Mouse (Mus musculus) ZHBTc4 (cell line): Measurements from ENCODE around the gene Gm28047.
A peak's percentile ranks its signal among the peaks of the same experiment; 100 is the strongest.

Source experiments
- DNase-seq: peaks from one replicate; pipeline ENCODE4 v3.0.0-alpha.2; 2011; ENCODE audit warnings: low read depth, low spot score

Gene Gm28047

DNA sequence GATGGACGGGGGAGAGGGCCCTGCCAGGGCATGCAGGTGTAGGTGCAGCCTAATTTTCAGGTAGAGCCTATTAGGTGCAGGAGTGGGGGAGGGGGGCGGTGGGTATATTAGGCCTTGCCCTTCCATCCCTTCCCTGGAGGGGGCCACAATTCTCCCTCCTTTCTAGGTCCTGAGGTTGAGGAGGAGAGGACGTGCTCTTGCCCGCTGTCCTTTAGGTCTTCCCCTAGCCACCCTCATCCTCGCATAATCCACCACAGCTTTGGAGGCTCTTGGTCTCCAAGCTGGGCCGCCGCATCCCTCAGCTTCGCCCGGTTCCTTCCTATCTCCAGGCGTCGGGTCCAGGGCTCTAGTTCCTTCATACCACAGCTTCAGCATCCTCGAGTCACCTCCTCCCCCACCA lies 108.6 kb downstream of the Gm28047 start:
- peak; percentile 47 for DNase-seq

DNA sequence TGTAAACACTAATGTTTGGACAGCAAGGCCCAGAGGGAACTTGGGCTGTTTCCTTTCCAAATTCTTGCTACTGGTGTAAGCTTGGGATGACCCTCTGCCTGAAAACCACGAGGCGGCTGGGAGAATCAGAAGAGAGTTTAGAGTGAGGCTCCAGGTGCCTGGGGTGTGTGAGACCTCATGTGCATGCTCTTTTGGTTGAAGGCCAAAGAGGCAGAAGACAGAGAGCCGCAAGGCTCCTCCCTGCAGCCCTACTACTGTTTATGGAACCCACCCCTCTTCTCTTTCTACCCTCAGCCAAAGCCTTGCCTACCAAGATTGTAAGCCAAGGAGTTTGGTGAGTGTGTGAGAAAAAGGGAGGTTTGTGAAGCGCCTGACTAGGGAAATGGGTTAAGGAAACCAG lies 109.1 kb downstream of the Gm28047 start:
- DNase-seq, result no peak

DNA sequence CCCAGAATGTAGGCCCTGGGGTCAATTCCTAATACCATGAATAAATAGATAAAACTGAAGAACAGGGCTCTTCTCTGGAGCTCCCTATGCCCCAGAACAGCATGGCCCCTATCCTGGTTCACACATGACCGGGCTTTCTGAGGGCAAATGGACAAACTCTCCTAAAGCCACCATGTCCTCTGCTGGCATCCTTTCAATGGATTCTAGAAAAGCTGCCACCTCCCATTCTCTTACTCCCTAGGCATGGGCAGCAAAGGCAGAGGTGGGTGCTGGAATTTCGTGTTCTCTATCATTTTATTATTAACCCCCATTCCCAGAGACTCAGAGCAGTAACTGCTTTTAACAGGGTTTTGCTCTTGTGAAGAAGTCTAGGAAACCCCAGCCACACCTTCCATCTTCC lies 109.6 kb downstream of the Gm28047 start:
- DNase-seq, result no peak

DNA sequence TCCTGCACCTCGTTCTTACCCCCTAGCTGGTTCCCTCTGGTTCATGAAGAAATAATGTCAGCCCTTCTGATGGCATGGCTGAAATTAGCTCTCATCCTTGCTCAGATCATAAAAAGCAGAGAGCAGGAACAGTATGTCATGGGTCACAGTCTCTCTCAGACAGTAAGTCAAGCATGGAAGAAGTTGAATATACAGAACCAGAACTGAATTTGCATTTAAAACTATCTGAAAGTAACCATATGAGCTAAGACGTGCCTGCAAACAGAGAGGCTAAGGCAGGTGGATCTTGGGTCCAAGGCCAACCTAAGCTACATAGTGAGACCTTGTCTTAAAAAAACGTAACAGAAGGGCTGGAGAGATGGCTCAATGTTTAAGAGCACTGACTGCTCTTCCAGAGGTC lies 111.9 kb downstream of the Gm28047 start:
- no peak for DNase-seq

DNA sequence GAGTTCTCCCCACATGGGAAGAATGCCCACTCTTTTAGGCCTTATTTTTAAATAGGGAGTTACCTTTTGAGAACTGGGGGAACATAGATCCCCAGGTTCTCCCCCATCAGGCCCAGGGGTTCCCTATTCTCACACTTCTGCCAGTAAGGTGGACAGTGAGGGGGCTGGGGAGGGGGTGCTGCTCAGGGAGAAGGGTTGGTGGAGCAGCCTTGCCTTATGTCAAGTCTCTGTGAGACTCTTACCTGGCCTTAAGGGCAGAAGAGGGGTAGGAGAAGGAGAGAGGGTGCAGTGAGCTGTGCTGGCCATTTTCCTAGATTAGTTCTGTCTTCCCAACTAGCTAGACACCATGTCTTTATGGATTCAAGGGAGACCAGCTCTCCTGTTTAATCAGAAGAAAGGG lies 112.4 kb downstream of the Gm28047 start:
- no peak for DNase-seq

DNA sequence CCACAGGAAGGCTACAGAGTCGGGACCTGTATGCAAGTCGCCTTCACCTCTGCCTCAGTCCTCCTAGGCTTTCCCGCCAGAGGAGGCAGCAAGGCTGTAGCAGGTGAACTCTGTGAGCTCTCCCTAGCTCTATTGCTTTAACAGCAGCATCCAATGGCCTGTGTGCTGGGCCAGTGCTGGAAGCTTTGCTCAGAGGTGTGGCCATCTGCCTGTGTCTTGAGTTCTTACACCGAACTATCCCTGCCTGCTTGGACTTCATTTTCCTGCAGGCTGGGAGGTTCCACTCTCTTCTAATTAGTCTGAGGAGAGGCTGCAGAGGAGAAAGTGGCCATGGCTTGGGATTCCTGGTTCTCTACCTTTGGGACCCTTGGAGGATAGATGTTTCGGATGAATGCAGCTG lies 112.9 kb downstream of the Gm28047 start:
- no peak for DNase-seq

DNA sequence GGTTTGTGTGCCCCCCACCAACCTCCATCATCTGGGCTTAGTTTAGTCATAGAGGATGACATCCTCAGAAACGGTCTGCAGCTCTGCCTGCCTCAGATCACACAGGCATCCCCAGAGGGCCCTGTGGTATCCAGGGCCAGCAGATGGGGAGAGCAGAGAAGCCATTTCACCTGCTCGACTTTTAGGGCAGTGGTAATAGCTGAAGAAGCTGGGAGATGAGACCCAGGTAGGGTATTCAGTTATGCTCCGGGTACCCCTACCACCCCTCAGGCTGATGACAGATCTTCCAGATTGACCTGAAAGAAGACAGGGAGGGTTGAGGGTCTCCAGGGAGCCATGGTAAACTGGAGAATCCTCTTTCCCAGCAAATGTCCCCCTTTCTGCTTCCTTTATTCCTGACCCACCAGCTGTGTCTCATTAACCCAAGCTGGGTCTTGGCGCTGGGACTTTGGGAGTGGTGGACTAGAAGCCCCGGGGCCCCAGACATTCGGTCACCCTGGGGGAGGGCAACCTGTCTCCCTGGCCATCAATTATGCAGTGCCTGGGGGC lies 113.5 kb downstream of the Gm28047 start:
- no peak for DNase-seq

DNA sequence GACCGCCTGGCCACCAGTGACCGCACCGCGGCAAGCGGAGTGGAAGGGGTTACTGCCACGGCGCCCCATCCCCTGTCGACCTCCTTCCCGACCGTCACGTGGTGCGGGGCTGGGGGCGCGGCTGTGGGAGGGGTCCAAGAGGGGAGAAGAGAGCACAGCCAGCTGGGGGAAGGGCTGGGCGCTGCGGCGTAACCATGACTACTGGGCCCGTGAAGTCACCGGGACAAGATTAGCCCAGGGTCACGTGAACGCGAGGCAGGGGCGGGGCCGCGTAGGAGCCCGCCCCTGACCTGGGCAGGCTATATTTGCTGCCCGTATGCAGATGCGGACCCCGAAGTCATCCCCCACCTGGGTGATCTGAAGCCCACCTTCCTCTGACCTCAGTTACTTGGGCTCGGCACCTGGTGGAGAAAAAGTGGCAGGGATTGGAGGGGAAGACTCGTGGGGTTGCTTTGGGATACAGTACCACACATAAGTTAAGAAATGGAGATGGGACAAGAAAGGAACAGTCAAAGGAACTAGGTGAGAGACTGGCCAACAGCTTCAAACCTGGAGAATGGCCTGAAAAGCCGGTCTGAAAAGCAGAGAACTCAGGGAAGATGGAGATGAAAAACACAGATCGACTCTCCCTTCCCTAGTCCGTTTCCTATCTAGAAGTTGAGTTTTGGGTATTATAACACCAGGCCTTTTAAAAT lies 114.1 kb downstream of the Gm28047 start:
- DNase-seq, result peak; percentile 98

DNA sequence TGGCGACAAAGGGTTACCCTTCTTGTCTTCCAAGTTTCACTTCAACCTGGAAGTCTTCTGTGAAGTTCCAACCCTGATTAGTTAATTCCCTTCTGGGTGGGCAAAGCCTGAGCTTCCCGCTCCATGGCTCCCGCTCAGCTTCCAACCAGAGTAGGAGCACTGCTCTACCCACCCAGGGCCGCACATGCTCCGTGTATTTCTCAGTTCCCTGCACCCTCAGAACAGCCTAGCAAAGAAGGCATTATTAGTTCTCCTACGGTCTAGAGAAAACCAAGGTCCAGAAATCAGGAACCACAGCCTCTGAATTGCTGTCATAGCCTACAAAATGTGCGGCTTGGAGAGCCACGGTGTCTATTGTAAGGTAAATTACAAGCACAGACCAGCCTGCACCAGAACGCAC lies 114.8 kb downstream of the Gm28047 start:
- no peak for DNase-seq

DNA sequence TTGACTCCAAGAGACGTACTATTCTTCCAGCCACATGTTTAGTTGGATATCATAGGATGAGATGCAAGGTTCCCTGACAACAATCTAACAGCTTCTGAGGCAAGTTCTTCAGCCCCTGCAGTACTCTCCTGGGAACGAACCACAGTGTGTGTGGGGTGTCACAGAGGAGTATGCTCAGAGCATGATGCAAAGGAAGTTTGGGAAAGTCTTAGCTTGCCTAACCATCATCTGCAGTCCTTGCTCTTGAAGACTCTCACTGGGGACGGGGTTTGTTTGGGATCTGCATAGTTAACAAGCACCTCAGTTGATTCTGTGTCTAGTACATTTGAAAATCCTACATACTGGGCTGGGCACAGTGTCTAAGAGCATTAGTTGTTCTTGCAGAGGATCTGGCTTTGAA lies 116.5 kb downstream of the Gm28047 start:
- no peak for DNase-seq

DNA sequence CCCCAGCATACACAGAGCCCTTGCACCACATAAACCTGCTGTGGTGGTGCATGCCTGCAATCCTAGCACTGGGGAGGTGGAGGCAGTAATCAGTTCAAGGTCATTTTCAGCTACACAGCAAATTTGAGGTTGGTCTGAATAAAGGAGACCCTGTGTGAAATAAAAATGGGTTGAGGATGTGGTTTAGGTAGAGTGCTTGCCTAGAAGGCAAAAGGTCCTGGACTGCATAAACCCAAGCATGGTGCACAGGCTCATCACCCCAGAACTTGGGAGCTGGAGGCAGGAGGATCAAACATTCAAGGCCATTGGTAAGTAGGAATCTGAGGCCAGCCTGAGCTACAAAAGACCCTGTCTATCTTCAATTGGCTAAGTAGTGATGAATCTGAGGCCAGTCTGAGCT lies 117.3 kb downstream of the Gm28047 start:
- DNase-seq, result peak; percentile 30

DNA sequence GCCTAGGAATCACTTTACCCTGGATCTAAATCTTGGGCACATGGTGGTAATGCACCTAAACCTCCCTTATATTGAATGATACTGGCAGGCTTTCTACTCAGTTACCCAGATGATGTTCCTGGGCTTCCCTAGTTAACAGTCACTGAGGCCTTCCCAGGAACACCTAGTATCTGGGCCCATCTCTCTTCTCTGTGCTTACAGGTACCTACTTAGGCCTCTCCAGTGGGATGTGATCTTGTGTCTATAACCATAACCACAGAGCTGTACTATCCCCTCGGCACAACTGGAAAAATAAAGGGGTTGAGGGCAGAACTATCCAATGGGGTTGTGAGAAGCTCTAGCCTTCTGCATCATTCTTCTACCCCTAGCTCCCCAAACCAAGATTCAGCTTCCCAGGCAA lies 118.0 kb downstream of the Gm28047 start:
- no peak for DNase-seq

DNA sequence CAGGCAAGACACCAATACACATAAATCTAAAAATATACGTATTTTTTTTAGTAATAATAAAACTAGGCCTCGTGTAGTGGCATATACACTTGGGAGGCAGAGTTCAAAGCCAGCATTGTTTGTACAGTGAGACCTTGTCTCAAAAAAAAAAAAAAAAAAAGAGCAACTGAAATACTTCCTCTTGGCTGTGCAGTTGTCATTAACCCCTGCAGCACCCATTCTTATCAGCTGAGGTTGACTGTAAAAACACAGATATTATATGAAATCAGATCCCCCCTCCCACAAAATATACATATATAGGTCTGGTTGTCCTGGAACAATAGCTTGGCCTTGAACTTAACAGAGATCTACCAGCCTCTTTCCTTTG lies 118.4 kb downstream of the Gm28047 start:
- no peak for DNase-seq

DNA sequence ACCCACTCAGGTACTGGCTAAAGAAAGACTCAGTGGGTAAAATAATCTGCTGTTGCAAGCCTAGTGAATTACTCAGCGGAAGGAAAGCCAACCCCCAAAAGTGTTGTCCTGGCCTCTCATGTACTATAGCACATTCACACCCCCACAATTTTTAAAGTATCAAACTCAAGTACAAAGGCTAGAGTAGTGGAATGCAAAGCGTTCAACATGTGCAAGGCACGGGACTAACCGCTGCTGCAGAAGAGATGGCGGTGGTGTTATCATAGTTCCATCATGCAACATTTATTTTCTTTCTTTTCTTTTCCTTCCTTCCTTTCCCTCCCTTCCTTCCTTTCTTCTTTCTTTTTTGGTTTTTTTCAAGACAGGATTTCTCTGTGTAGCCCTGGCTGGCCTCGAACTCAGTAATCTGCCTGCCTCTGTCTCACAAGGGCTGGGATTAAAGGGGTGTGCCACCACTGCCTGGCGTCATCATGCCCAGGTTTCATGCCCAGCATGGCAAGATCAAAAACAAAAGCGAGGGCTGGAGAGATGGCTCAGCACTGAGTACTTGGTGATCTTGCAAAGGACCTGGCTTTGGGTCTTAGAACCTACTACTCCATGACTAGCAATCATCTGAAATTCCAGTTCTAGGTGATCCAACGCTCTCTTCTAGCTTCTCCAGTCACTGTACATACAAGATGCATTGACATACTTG lies 119.0 kb downstream of the Gm28047 start:
- no peak for DNase-seq

DNA sequence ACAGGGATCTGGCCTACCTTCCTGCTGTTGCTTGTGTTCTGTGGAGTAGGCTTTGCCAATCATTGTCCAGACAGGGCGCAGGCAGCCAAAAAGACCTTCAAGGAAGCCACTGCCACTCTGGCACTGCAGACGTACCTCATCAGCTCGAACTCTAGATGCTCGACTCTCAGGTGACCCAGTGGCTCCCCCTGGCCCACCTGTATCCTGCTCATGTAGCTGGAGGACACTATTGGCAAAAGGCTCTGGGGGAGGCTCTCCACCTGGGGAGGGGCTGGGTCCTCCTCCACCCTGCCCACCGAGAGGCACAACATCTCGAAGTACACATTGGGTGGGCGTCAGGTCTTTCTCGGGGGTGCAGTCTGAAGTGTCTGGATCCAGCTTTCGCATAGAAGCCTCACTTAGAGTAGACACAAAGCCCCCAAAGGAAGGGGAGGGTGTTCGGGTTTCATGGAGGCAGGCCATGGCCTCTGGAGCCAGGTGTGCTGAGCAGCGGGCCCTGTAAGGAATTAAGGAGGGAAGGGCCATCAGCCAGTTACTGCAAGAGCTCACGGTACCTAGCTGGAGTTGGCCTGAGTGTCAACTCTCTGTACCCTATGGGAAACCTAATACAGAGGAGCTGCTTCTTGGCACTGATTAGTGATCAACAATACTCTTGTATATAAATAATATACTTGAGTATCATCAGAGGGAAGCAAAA lies 119.6 kb downstream of the Gm28047 start:
- DNase-seq, result no peak

DNA sequence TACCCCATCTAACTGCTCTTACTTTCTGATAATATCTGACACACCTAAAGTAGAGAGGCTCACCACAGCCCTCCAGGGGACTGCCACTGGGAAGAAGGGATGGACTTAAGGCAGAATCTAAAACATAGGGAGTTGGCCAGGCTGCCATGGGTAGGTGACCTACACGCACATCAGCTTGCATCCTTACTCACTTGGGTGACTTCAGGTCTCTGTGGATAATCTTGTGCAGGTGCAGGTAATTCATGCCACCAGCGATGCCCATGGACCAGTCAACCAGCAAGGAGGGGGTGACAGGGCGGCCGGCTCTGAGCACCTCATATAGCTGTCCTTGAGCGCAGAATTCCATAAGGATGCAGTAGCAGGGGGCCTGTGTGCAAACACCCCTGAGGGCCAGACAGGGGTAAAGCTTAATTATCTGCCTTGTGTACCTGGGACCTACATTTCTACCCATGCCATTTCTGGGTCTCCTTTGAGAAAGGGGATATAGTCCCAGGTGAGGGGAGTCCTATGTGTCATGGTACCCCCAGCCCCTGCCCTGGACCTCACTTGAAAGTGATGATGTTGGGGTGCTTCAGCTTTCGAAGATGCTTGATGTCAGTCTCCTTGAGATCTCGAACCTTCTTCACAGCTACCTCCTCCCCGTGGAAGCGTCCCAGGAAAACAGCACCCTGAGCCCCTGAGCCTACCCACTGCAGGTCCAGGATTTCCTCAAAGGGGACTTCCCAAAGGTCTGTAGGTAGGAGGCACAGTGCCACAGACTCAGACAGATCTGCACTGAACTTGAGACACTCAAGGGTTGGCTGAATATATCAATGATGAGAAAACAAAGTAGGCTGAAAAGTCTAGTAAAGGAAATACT lies 120.7 kb downstream of the Gm28047 start:
- no peak for DNase-seq

DNA sequence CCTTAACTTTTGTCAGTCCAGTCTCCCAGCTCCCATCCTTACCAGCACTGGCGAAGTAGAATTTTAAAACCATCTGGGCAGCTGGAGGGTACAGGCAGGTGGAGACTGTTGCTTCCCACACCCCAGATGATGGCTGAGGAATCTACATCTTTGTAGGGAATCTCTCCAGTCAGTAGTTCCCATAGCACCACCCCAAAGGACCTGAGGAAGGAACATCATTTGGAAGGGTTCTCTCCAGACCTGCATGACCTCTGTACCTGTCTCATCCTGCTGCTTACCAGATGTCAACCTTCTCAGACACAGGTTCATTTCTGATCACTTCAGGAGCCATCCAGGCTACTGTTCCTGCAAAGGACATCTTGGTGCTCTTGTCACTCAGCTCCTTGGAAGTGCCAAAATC lies 121.4 kb downstream of the Gm28047 start, which contains the start of gene Gm10337:
TSS of gene Gm10337 (plus strand) at position 276 of the 400 bp plus-strand sequence.
- no peak for DNase-seq

DNA sequence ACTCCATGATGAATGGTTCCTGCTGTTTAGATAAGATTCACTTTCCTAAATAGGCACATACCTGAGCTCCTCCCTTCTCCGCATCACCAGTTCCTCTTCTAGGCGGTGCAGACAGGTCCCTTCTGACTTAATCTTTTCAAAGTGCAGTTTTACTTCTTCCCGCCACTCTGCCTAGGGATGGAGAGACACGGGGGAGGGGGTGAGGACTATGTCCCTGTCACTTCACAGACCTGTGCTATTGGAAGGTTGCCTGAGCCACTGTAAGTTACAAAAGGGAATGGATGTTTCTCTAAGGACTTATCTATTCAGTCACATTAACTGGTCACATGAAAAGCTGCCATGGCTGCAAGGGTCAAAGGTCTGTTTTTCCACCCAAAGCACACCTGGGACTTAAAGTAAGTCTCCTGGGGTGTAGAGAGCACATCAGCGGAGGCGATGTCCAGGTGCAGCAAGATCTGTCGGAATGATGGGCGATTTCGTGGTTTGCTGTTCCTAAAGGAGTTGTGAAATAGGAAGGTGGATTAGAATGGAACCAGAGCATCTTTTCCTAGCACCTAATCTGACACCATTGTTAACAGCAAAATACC lies 122.5 kb downstream of the Gm28047 start:
- no peak for DNase-seq

DNA sequence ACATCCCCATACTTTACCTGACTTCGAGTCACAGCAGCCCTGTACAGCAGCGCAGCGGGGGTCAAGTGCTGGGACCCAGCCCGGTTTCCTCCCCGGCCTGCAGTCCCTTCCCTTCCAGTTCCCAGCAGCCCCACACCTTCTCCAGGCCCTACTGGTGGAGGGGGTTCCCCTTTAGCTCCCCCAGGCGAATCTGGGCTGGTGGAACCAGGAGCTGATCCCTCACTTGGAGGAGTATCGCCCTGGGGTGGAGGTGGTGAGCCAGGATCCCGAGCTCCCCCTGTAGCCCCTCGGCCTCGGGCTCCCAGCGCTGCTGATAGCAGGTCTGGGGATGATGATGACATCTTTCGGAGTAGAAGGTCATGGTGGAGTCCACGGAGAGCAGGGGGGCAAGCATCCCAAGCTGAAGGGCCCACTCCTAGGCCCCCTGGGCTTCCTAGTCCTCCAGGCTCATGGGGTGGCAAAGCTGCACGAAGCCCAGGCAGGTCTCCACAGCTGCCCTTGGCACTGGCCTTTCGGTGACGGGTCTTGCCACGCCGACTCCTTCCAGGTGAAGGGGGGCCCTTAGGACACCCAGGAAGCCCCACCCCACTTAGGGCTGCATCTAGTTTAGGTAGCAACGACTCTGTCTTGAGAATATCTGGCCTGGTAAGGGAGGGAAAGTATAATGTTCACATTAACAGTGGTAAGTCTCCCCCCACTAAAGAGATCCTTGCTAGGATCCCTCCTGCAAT lies 123.6 kb downstream of the Gm28047 start:
- no peak for DNase-seq

DNA sequence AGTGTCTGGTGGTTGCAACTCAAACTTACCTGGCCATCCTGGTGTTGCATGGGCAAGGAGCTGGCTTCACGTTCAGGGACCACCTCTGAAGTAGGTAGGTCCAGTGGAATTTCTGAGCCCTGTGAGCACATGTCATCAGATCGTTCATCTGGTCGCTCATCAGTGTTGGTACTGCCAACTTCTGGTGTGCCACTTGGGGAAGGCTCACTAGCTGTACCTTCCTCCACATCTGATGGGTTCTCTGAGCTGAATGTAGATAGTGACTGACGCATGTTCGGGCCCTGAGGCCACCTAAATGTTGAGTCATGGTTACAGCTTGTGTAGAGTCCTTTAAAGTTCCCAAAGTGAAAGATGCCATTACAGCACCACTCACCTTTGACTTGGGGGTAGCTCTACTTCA lies 124.4 kb downstream of the Gm28047 start:
- DNase-seq, result no peak

DNA sequence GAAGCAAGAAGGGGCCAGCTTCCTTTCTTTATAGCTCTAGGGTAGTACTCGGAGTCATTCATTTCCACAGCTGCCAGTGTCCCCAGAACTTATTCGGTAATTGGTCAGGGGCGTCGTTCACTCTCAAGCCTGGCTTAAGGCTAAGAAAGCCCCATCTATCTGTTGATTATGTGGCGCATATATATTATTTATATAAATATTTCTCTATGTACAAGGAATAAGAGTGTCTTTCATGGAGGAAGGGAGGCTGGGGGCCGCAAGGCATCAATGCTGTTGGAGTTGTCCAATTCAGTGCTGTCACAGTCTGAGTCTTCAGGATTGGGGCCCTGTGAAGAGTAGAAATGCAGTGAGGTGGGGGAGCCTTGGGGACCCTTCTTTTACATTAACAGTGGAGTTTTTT lies 125.0 kb downstream of the Gm28047 start:
- no peak for DNase-seq
